Mouse (Mus musculus) spleen, adult 2 months (tissue): ENCODE results near the gene Stim2. TPM values are rescaled to one million over a fixed set of nuclear protein-coding genes. Genes with fewer than 3 reads are reported as not detected.

Experiments
- DNase-seq, 2 experiments: peaks; one replicate each; pipeline versions ENCODE4 v3.0.0 to v3.0.0-alpha.2; 2012 to 2021; ENCODE audit warnings: low spot score in 2 of 2, low read depth in 1 of 2
- H3K27ac ChIP-seq: fragments of 200-500 bp; 2 replicates; pipeline ENCODE4 v1.5.1; 2012; ENCODE audit warnings: low read length, inconsistent platforms; ENCODE audit not compliant: insufficient read depth
- H3K27me3 ChIP-seq: fragments of 200-500 bp; 2 replicates; pipeline ENCODE4 v1.6.1; 2012; ENCODE audit warnings: mild to moderate bottlenecking, moderate library complexity, low read length, inconsistent platforms; ENCODE audit not compliant: control insufficient read depth, insufficient read depth
- H3K36me3 ChIP-seq: fragments of 200-500 bp; 2 replicates; pipeline ENCODE4 v1.6.1; 2012; ENCODE audit warnings: mild to moderate bottlenecking, low read length, inconsistent platforms; ENCODE audit not compliant: control insufficient read depth, insufficient read depth
- H3K4me1 ChIP-seq: fragments of 200-500 bp; 2 replicates; pipeline ENCODE4 v1.6.1; 2011; ENCODE audit warnings: inconsistent platforms; ENCODE audit not compliant: control insufficient read depth, insufficient read depth, insufficient read length
- H3K4me3 ChIP-seq: fragments of 200-500 bp; 2 replicates; pipeline ENCODE4 v1.5.1; 2011; ENCODE audit warnings: mild to moderate bottlenecking, inconsistent platforms; ENCODE audit not compliant: insufficient read depth, insufficient read length; ENCODE audit errors: extremely low read depth
- CTCF ChIP-seq: fragments of 200-500 bp; IDR thresholded peaks from 2 replicates; pipeline ENCODE4 v1.5.1; 2011; ENCODE audit warnings: mild to moderate bottlenecking, inconsistent platforms; ENCODE audit not compliant: insufficient read depth, insufficient read length, insufficient replicate concordance; ENCODE audit errors: extremely low read depth
- POLR2A ChIP-seq: fragments of 200-500 bp; IDR thresholded peaks from 2 replicates; pipeline ENCODE4 v1.6.1; 2011; ENCODE audit warnings: low read depth, low read length, inconsistent platforms
- WGBS: fragments of 180-500 bp; shearing (Covaris S2); methylation state at CpG from one replicate; pipeline ENCODE4 v1.1.7; 2018; 5-methylcytosine and 5-hydroxymethylcytosine counted together
- polyA plus RNA-seq: library from polyadenylated mRNA; depleted of rRNA; stranded (reverse); fragments of >200 nt; gene quantifications from 2 replicates; pipeline ENCODE4 v1.2.3, GENCODE M21; 2012

The Stim2 gene
- polyA plus RNA-seq, 1 experiment = 12.6 TPM

GRCm38 (mm10) chr5:53988053-53988452, 10.2 kb upstream of the Stim2 start:
- DNase-seq = no peak
- H3K27me3 ChIP-seq = no peaks in the 10 kb centered on the region
- 88% methylated on average over 1 of the region's 1 CpGs for WGBS
- H3K4me1 ChIP-seq = no peaks in the 10 kb centered on the region
- no peak overlapping the region for H3K4me3 ChIP-seq
- TF ChIP-seq CTCF = no peak
- no peak overlapping the region for H3K27ac ChIP-seq
- H3K36me3 ChIP-seq = no peaks in the 10 kb centered on the region

DNA sequence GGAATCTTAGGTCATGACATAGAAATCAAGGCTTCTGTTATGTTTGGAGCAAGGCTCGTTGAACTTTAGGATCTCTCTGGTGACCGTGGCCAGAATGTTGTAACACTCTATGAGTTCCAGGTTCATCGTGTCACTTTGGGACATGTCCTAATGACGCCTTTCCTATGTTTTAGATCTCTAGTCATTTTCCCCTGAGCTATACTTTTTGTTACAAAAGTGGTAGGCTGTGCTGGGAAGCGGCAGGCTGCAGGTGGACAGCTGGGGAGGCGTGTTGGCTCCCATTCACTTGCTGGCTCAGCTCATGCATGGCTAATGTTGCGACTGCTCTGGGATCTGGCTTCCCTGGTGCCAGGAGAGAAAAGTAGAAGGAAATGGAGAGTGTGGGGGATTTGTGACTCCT, 5.7 kb upstream of the Stim2 start:
- TF ChIP-seq CTCF = no peak
- no peak for TF ChIP-seq POLR2A
- no peak overlapping the region for H3K4me3 ChIP-seq
- no peaks in the 10 kb centered on the region for H3K4me1 ChIP-seq
- DNase-seq = no peak
- WGBS = 86% methylated on average over 7 of the region's 7 CpGs
- H3K36me3 ChIP-seq = no peaks in the 10 kb centered on the region
- no peak overlapping the region for H3K27ac ChIP-seq
- H3K27me3 ChIP-seq = no peaks in the 10 kb centered on the region

GRCm38 (mm10) chr5:53994576-53994975, 3.7 kb upstream of the Stim2 start:
- Histone ChIP-seq H3K27ac (no peak overlapping the region), H3K4me1 (no peaks in the 10 kb centered on the region), H3K4me3 (no peak overlapping the region), H3K36me3 (no peaks in the 10 kb centered on the region), H3K27me3 (no peaks in the 10 kb centered on the region)
- WGBS = 29% methylated on average over 4 of the region's 4 CpGs
- TF ChIP-seq POLR2A = no peak
- TF ChIP-seq CTCF = no peak
- DNase-seq = peak in 1 of 2 experiments; percentile 3

DNA sequence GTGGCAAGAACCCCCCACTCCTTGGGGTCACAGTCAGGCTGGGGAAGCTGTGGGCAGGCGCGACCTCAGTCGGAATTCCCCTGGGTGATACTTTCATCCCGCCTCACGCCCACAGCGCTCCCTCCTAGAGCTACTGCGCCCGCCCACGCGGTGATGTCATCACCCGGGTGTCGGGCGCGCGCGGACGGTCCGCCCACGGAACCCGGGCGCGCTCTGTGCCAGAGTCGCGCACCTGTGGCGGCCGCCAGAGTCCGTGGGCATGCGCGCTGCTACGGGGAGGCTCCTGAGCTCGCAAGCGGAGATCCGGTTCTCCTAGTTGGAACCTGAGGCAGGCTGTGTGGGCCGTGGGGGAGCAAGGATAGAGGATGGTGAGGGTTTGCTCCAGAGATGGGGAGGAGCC, 3.0 kb upstream of the Stim2 start:
- peak; percentile 74 to 89 for DNase-seq

GRCm38 (mm10) chr5:53996822-53997221, 1.5 kb upstream of the Stim2 start:
- TF ChIP-seq CTCF (no peak), POLR2A (no peak)
- no peaks in the 10 kb centered on the region; the same call in 1 of the 2 replicates for H3K4me1 ChIP-seq
- no peak for DNase-seq
- H3K36me3 ChIP-seq = no peaks in the 10 kb centered on the region
- no peaks in the 10 kb centered on the region for H3K27me3 ChIP-seq
- WGBS = 84% methylated on average over 6 of the region's 6 CpGs
- no peak overlapping the region for H3K4me3 ChIP-seq
- H3K27ac ChIP-seq = no peak overlapping the region

More for the DNA sequence above, 3.0 kb upstream of the Stim2 start:
- Histone ChIP-seq H3K27me3 (no peaks in the 10 kb centered on the region), H3K27ac (peak overlapping the region; percentile 66), H3K4me3 (peak overlapping the region; percentile 63), H3K36me3 (no peaks in the 10 kb centered on the region), H3K4me1 (no peaks in the 10 kb centered on the region)
- TF ChIP-seq POLR2A (no peak; the same call in 1 of the 2 replicates), CTCF (no peak)
- under 1% methylated on average over 34 of the region's 34 CpGs for WGBS

DNA sequence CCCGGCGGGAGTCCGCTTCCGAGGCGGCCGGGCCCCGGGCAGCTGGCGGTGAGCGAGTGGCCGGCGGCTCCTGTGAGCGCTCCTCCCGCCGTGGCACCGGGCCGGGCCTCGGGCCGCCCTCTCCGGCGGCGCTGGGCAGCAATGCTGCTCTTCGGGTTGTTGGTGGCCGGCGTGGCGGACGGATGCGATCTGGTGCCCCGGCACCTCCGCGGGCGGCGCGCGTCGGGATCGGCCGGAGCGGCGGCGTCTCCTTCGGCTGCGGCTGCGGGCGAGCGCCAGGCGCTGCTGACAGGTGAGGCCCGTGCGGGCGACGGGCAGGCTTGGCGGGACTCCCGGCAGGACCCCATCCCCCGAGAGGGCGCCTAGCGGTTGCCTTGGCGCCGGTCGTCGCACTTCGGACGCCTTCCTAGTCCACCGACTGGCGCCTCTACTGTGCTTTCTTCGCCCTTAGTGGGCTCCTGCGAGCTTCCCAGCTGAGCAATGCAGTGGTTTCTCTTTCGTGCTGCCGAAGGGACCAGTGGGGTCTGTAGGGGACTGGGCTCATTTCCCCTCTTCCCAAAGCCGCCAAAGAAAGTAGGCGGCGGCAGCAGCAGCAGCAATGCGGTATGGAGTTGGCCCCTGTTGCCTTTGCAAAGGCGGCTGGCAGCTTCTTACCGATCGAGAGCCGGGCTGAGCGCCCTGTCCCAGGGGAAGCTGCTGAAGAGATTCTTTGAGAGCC, 603 bp downstream of the Stim2 start:
- Histone ChIP-seq H3K4me1 (no peaks in the 10 kb centered on the region; the same call in 1 of the 2 replicates), H3K27ac (peak overlapping the region; percentile 80), H3K4me3 (peak overlapping the region; percentile 89), H3K36me3 (no peaks in the 10 kb centered on the region), H3K27me3 (no peaks in the 10 kb centered on the region)
- peak; percentile 44 to 52 for DNase-seq
- under 1% methylated on average over 76 of the region's 76 CpGs for WGBS
- no peak for TF ChIP-seq POLR2A
- no peak for TF ChIP-seq CTCF

DNA sequence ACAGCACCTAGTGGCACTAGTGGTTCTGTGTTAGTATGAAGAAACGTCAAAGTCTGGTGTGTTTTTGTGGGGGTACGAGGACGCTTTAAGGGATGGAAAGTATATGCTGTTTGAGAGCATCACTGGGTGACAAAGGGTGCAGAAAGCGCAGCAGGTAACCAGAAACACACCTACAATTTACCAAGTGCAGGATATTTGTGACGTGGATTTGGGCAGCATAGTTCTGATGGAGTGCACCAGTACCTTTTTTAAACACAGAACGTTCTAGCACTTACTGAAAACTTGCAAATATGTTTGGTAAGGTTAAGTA, 1.1 kb downstream of the Stim2 start:
- TF ChIP-seq CTCF (no peak), POLR2A (no peak)
- H3K4me1 ChIP-seq = no peaks in the 10 kb centered on the region; the same call in 1 of the 2 replicates
- WGBS = 2% methylated on average over 6 of the region's 6 CpGs
- peak overlapping the region; percentile 89 for H3K4me3 ChIP-seq
- no peaks in the 10 kb centered on the region for H3K36me3 ChIP-seq
- H3K27ac ChIP-seq = peak overlapping the region; percentile 80
- peak in 1 of 2 experiments; percentile 2 for DNase-seq
- no peaks in the 10 kb centered on the region for H3K27me3 ChIP-seq
